Comparison of ENCODE assay signal across 10 mouse cellular contexts in the genomic region with DNA sequence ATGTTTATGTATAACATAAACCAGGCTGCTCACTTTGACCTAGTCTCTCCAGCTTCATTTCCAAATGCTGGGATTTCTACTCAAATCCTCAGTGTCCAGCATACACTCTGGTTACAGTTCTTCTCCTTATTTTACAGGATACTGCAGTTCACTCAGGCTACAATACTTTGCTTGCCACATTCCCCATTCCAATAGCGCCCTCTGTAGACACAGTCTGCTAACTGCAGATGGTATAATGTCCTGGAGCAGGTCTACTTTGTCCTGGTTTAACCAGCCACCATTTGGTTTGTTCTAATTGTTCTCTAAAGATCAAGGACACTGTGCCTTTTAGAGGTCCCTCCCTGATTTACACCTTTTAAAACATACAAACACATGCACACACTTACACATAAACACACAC. TPM values are rescaled to one million over a fixed set of nuclear protein-coding genes. Genes with fewer than 3 reads are reported as not detected.
DNase-seq lines count a peak whose midpoint lies in the region; ATAC-seq and TF ChIP-seq lines count a peak whose summit lies in the region.
"Had no signal": no experiment of that assay in that cellular context is flagged by ENCODE, and none has a peak within 500 bp of the region (broad histone marks: within the 10 kb centered on the region; RNA-seq: fewer than 3 reads in every experiment).

No protein-coding gene starts in this region.

- no peak overlapping the region for H3K9ac ChIP-seq in heart, embryonic 11.5 days (ENCODE audit: low read depth, low read length)
- H3K9ac ChIP-seq in neural tube, embryonic 15.5 days (replicated peaks), result no peak overlapping the region
- no peak overlapping the region for H3K9ac ChIP-seq in limb, embryonic 14.5 days (ENCODE audit: low read depth, low read length, severe bottlenecking)
- H3K9ac ChIP-seq: heart, embryonic 13.5 days; lung, embryonic 15.5 days had no signal

- TF ChIP-seq POLR2A in limb, embryonic 14.5 days (IDR thresholded peaks at IDR 0.05; ENCODE audit: borderline replicate concordance, extremely low read depth, insufficient read depth, insufficient read length), result no peak

- no peak overlapping the region for H3K4me2 ChIP-seq in heart, embryonic 11.5 days
- H3K4me2 ChIP-seq in neural tube, embryonic 15.5 days, result no peak overlapping the region
- no peak overlapping the region for H3K4me2 ChIP-seq in limb, embryonic 14.5 days (replicated peaks; ENCODE audit: low read depth, low read length, severe bottlenecking)
- H3K4me2 ChIP-seq: heart, embryonic 13.5 days; lung, embryonic 15.5 days had no signal

- H3K27ac ChIP-seq in heart, embryonic 11.5 days (ENCODE audit: low read depth, low read length), result no peak overlapping the region
- H3K27ac ChIP-seq in neural tube, embryonic 15.5 days (replicated peaks), result no peak overlapping the region
- no peak overlapping the region for H3K27ac ChIP-seq in limb, embryonic 14.5 days (replicated peaks; ENCODE audit: low read depth, low read length)
- H3K27ac ChIP-seq: heart, embryonic 13.5 days; lung, embryonic 15.5 days had no signal

- peak; percentile 26 to 36 for DNase-seq in heart, postnatal 10 days
- DNase-seq in neural tube, embryonic 10.5 days (ENCODE audit: extremely low spot score, low spot score), result peak; percentile 17
- peak; percentile 25 for DNase-seq in adrenal gland, postnatal 25 days
- peak; percentile 3 for DNase-seq in limb, embryonic 14.5 days (ENCODE audit: low spot score)
- peak; percentile 3 for DNase-seq in yolk sac, embryonic 10.5 days (ENCODE audit: low spot score)
- DNase-seq in c-Kit-positive CD71-positive TER-119-positive erythroid progenitor cells, embryonic 14.5 days (ENCODE audit: low spot score), result no peak

- H3K4me1 ChIP-seq in heart, embryonic 11.5 days (ENCODE audit: control insufficient read depth, insufficient read depth, low read length), result no peaks in the 10 kb centered on the region
- no peaks in the 10 kb centered on the region for H3K4me1 ChIP-seq in neural tube, embryonic 15.5 days
- no peaks in the 10 kb centered on the region for H3K4me1 ChIP-seq in limb, embryonic 14.5 days (ENCODE audit: control insufficient read depth, insufficient read depth, low read length)
- H3K4me1 ChIP-seq: heart, embryonic 13.5 days; lung, embryonic 15.5 days had no signal

- no peak overlapping the region for H3K4me3 ChIP-seq in heart, embryonic 11.5 days (ENCODE audit: low read depth, low read length)
- no peak overlapping the region for H3K4me3 ChIP-seq in neural tube, embryonic 15.5 days (replicated peaks)
- H3K4me3 ChIP-seq in limb, embryonic 14.5 days (replicated peaks; ENCODE audit: low read length), result no peak overlapping the region
- H3K4me3 ChIP-seq: heart, embryonic 13.5 days; lung, embryonic 15.5 days had no signal

- intact Hi-C loops in heart, postnatal 10 days (cut with DNase I), result no loop called here

- no peaks in the 10 kb centered on the region for H3K9me3 ChIP-seq in heart, embryonic 11.5 days (replicated peaks; ENCODE audit: control insufficient read depth, low read length)
- H3K9me3 ChIP-seq in neural tube, embryonic 15.5 days (replicated peaks), result no peaks in the 10 kb centered on the region
- no peaks in the 10 kb centered on the region for H3K9me3 ChIP-seq in limb, embryonic 14.5 days (ENCODE audit: control insufficient read depth, low read length)
- H3K9me3 ChIP-seq: heart, embryonic 13.5 days; lung, embryonic 15.5 days had no signal

- 0% methylated on average over 1 of the region's 1 CpGs for WGBS in heart, embryonic 11.5 days (ENCODE audit: insufficient replicate concordance)
- 10% methylated on average over 1 of the region's 1 CpGs for WGBS in neural tube, embryonic 15.5 days
- WGBS in limb, embryonic 14.5 days, result 0% methylated on average over 1 of the region's 1 CpGs

- no peaks in the 10 kb centered on the region for H3K36me3 ChIP-seq in heart, embryonic 11.5 days (ENCODE audit: control insufficient read depth, insufficient read depth, low read length)
- no peaks in the 10 kb centered on the region for H3K36me3 ChIP-seq in neural tube, embryonic 15.5 days
- no peaks in the 10 kb centered on the region for H3K36me3 ChIP-seq in limb, embryonic 14.5 days (ENCODE audit: control insufficient read depth, insufficient read depth, low read length)
- H3K36me3 ChIP-seq: heart, embryonic 13.5 days; lung, embryonic 15.5 days had no signal

- ATAC-seq in heart, embryonic 11.5 days (replicated peaks; ENCODE audit: insufficient number of reproducible peaks, low FRiP score, low TSS enrichment), result no peak
- no peak for ATAC-seq in neural tube, embryonic 15.5 days (ENCODE audit: low FRiP score)
- ATAC-seq in limb, embryonic 14.5 days (ENCODE audit: low FRiP score, low read depth), result no peak

- H3K27me3 ChIP-seq in heart, embryonic 11.5 days (ENCODE audit: control insufficient read depth, insufficient read depth, low read length), result no peaks in the 10 kb centered on the region
- no peaks in the 10 kb centered on the region for H3K27me3 ChIP-seq in neural tube, embryonic 15.5 days (replicated peaks)
- H3K27me3 ChIP-seq in limb, embryonic 14.5 days (ENCODE audit: control insufficient read depth, insufficient read depth, low read length), result no peaks in the 10 kb centered on the region
- H3K27me3 ChIP-seq: heart, embryonic 13.5 days; lung, embryonic 15.5 days had no signal

RNA-seq across cellular contexts. Expression of a gene that starts 44.1 kb away (rescaled TPM):
- under 1 TPM in 1 of 2 experiments, not detected in 1; 0.19 TPM for total RNA-seq in heart, postnatal 10 days (2021)
- not detected in 2 replicates for polyA plus RNA-seq in heart, embryonic 11.5 days (2014; fragmentation: Nextera tagmentation; extraction: Ambion mirVana)
- polyA plus RNA-seq in neural tube, embryonic 15.5 days (2015; fragmentation: Nextera tagmentation; extraction: Ambion mirVana), result 2.0 TPM in 1 of 2 replicates, not detected in the other
- total RNA-seq in adrenal gland, postnatal 25 days (2021), result not detected in 2 replicates
- 0.04 and 0.06 TPM in 2 replicates for polyA plus RNA-seq in limb, embryonic 14.5 days (2012; rRNA removed)
- not detected in 2 replicates for polyA plus RNA-seq in limb, embryonic 14.5 days (2014; fragmentation: Nextera tagmentation; extraction: Ambion mirVana)
- polyA plus RNA-seq: heart, embryonic 13.5 days; lung, embryonic 15.5 days had no signal
